Mouse (Mus musculus) limb, embryonic 10.5 days (tissue): ENCODE measurements around the gene Mfsd4b1. TPM values are rescaled to one million over a fixed set of nuclear protein-coding genes. Genes with fewer than 3 reads are reported as not detected.
"Not testable (repeated sequence)": the region's sequence is repeated elsewhere in the genome, so short reads cannot be mapped to it uniquely, and the experiment has no call there.

Experiments used
- DNase-seq: peaks from one replicate; pipeline ENCODE4 v3.0.0-alpha.2; 2017; ENCODE audit warnings: low spot score
- H3K27ac ChIP-seq: fragments of 300-500 bp; sonication (generic); 2 replicates; pipeline ENCODE4 v1.5.1; 2016; ENCODE audit warnings: mild to moderate bottlenecking
- H3K27me3 ChIP-seq: fragments of 300-500 bp; sonication (generic); 2 replicates; pipeline ENCODE4 v1.6.1; 2016; ENCODE audit warnings: low read depth, mild to moderate bottlenecking; ENCODE audit not compliant: poor library complexity, severe bottlenecking
- H3K36me3 ChIP-seq: fragments of 300-500 bp; sonication (generic); 2 replicates; pipeline ENCODE4 v1.6.1; 2016; ENCODE audit warnings: mild to moderate bottlenecking, moderate library complexity
- H3K4me1 ChIP-seq: fragments of 300-500 bp; sonication (generic); 2 replicates; pipeline ENCODE4 v1.6.1; 2016
- H3K4me3 ChIP-seq: fragments of 300-500 bp; sonication (generic); 2 replicates; pipeline ENCODE4 v1.5.1; 2016; ENCODE audit warnings: mild to moderate bottlenecking, moderate library complexity
- H3K9me3 ChIP-seq: fragments of 300-500 bp; sonication (generic); replicated peaks from 2 replicates; pipeline ENCODE4 v1.6.1; 2016; ENCODE audit warnings: mild to moderate bottlenecking
- WGBS: fragments of 180-500 bp; shearing (Covaris S2); methylation state at CpG from one replicate; pipeline ENCODE4 v1.1.7; 2016; 5-methylcytosine and 5-hydroxymethylcytosine counted together
- polyA plus RNA-seq: library from polyadenylated mRNA; unstranded; fragments of >200 nt; fragmentation: Nextera tagmentation; extraction: Ambion mirVana; gene quantifications from 2 replicates; pipeline ENCODE4 v1.2.1, GENCODE M21; 2016

Gene Mfsd4b1
- polyA plus RNA-seq, 1 experiment from 2014 or later, result not detected

DNA sequence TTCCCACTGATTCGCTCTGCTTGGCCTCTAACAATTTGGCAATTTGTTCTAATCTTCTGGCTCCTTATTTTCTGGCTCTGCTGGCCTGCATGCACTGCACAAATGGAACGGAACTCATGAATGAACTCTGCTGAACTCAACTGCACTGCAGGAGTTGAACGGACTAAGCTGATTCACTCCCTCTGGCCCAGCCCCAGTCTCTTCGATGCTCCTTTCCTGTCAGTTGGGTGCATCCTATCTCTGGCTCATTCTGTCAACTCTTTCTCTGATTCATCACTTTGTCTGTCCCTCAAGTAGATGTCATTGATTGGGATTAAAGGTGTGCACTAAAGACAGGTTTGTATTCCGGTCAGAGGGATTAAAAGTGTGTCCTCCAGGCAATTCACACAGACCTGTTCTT is 1.5 kb upstream of the Mfsd4b1 start:
- H3K4me3 ChIP-seq, result no peak overlapping the region
- no peaks in the 10 kb centered on the region for H3K9me3 ChIP-seq
- H3K36me3 ChIP-seq, result no peaks in the 10 kb centered on the region
- 93% methylated on average over 5 of the region's 5 CpGs for WGBS
- peaks cover 16% of the 10 kb centered on the region for H3K4me1 ChIP-seq
- no peak overlapping the region for H3K27ac ChIP-seq
- H3K27me3 ChIP-seq, result peaks cover 18% of the 10 kb centered on the region
- DNase-seq, result no peak

DNA sequence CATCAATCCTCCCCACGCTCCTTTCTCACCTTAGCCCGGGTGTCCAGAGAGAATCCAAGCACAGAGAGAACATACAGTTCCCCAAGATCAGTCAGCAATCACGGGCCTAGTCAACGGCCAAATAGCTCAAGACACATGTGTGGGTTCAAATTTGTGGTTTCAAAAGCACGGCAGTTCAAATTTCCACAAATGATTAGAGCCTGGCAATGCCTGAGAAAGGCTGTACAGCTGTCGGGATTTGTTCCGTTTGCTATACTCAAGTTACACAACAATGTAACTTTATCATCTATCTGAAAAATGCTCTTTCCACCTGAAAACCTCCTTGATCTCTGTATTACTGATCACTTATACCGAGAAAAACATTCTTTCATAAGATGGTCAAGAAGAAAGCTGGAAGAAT is 492 bp upstream of the Mfsd4b1 start:
- peaks cover 20% of the 10 kb centered on the region for H3K4me1 ChIP-seq
- H3K9me3 ChIP-seq, result no peaks in the 10 kb centered on the region
- peak overlapping the region; percentile 67 for H3K4me3 ChIP-seq
- H3K27me3 ChIP-seq, result peaks cover 18% of the 10 kb centered on the region
- no peaks in the 10 kb centered on the region for H3K36me3 ChIP-seq
- peak overlapping the region; percentile 87 for H3K27ac ChIP-seq
- WGBS, result 72% methylated on average over 8 of the region's 8 CpGs
- DNase-seq, result no peak

DNA sequence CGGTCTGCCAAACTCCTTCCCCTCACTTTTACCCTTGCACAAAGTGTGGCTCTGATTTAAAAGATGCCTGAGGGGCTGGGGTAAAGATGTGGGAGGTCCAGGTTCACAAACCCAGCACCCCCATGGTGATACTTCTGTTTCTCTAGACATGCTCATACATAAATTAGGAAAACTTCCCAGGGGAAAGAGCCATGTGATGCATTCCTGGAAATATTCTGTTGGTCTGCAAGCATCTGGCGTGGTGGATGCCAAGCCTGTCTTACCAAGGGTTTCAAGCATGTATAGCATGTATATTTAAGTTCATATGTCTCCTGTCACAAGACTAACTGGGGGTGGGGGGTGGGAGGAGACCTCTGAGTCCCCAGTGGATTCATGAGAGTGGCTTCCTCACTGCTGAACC is 4.7 kb downstream of the Mfsd4b1 start:
- peaks cover 14% of the 10 kb centered on the region for H3K27me3 ChIP-seq
- 67% methylated on average over 2 of the region's 2 CpGs for WGBS
- peaks cover 24% of the 10 kb centered on the region for H3K4me1 ChIP-seq
- H3K27ac ChIP-seq, result no peak overlapping the region
- H3K9me3 ChIP-seq, result no peaks in the 10 kb centered on the region
- no peaks in the 10 kb centered on the region for H3K36me3 ChIP-seq
- DNase-seq, result no peak
- no peak overlapping the region for H3K4me3 ChIP-seq

DNA sequence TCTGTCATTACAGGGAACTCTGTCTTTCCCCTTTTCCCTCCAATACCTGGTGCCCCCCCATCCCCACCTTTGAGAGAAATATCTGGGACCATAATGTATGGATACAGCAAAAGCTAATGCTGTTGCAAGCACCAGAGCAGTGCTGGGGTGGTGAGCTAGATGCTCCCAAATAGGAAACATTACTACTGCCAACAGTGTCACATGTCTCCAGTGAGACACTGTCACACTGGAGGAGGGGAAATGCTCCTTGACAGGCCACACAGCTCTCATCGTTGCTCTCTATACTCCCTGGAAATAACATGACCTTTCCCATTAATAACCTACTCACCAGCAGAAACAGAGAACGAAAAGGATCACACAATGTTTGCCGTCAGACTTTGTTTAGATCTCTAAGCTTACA is 5.6 kb downstream of the Mfsd4b1 start:
- 71% methylated on average over 3 of the region's 3 CpGs for WGBS
- Histone ChIP-seq H3K27ac (no peak overlapping the region), H3K27me3 (peaks cover 14% of the 10 kb centered on the region), H3K9me3 (no peaks in the 10 kb centered on the region), H3K4me3 (no peak overlapping the region), H3K36me3 (no peaks in the 10 kb centered on the region), H3K4me1 (peaks cover 15% of the 10 kb centered on the region)
- no peak for DNase-seq

DNA sequence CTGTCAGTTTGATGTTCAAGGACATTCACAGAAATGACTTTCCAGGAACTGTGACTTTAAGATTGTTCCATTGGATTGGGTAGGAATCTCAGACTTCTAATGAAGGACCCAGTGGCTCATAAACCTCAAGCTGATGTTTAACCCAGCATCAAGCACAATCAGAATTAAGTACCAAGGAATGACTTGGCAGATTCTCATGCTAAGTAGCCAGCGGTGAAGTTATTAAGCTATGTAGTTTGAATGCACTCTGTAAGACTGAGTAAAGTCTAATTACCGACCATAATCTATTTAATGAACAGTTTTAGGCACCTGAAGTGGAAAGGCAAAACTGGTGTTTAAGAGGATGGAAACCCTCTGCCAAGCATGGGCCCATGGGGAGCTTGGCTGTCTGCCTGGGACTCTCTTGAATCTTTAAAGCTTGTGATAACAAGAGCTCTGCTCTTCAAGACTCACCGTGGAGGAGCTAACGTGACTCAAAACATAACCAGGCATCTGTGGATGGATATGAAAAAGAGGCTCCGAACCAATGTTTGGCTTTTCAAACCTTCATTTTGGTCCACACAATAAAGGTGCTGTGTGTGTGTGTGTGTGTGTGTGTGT is 6.7 kb downstream of the Mfsd4b1 start:
- Histone ChIP-seq H3K4me3 (no peak overlapping the region), H3K27ac (no peak overlapping the region), H3K36me3 (no peaks in the 10 kb centered on the region), H3K27me3 (peaks cover 5% of the 10 kb centered on the region), H3K9me3 (no peaks in the 10 kb centered on the region), H3K4me1 (peaks cover 10% of the 10 kb centered on the region; the same call in 1 of the 2 replicates)
- WGBS, result 93% methylated on average over 5 of the region's 5 CpGs
- no peak for DNase-seq

DNA sequence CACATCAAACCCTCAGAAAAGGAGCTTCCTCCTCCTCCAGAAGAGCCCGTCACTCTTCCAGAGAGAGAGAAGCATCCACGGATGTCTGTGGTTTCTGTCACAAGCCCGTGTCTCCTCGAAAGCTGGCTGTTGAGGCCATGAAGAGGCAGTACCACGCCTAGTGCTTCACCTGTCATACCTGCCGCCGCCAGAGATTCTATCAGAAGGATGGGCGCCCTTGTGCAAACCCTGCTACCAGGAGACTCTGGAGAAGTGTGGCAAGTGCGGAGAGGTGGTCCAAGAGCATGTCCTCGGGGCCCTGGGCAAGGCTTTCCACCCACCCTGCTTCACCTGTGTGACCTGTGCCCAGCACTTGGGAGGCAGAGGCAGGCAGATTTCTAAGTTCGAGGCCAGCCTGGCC is 15.5 kb downstream of the Mfsd4b1 start:
- Histone ChIP-seq H3K9me3 (no peaks in the 10 kb centered on the region), H3K4me1 (peaks cover 14% of the 10 kb centered on the region), H3K36me3 (no peaks in the 10 kb centered on the region), H3K4me3 (no peak overlapping the region), H3K27me3 (no peaks in the 10 kb centered on the region), H3K27ac (no peak overlapping the region)
- DNase-seq, result no peak
- WGBS, result 87% methylated on average over 11 of the region's 11 CpGs

DNA sequence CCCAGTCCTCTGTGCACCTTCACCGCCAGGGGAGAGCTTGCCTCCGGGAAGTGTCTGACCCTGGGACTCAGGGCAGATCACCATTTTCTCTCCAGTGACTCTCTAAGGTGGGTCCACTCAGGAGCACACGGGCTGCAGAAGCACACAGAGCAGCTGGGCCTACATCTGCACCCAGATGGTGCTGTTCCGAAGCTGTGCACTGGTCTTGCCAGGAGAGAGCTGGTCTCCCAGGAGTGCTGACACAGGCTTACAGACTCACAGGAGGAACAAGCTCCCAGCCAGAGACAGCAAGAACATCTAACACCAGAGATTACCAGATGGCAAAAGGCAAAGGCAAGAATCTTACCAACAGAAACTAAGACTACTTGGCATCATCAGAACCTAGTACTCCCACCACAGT is 16.2 kb downstream of the Mfsd4b1 start:
- H3K27me3 ChIP-seq, H3K4me3 ChIP-seq, H3K27ac ChIP-seq, H3K36me3 ChIP-seq, DNase-seq, H3K9me3 ChIP-seq: not testable (repeated sequence)
- peaks cover 15% of the 10 kb centered on the region for H3K4me1 ChIP-seq
- 87% methylated on average over 4 of the region's 4 CpGs for WGBS

DNA sequence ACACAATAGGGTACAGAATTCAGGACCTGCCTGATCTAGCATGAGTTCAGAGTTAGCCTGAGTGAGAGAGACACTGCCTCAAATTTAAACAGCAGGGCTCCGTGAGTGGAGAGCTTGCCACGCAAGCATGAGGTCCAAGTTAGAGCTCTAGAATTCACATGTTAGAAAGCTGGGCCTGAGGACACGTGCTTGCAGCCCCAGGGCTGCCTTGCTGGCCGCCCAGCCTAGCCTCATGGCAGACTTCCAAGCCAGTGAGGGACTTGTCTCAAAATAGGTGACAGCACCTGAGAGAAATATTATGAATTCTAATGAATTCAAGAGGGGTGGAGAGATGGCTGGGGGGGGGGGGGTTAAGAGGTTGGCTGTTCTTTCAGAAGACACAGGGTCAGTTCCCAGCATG is 17.1 kb downstream of the Mfsd4b1 start:
- WGBS, result 87% methylated on average over 4 of the region's 4 CpGs
- no peak for DNase-seq
- Histone ChIP-seq H3K9me3 (no peaks in the 10 kb centered on the region), H3K27me3 (no peaks in the 10 kb centered on the region), H3K27ac (no peak overlapping the region), H3K4me1 (peaks cover 15% of the 10 kb centered on the region), H3K36me3 (no peaks in the 10 kb centered on the region), H3K4me3 (no peak overlapping the region)

DNA sequence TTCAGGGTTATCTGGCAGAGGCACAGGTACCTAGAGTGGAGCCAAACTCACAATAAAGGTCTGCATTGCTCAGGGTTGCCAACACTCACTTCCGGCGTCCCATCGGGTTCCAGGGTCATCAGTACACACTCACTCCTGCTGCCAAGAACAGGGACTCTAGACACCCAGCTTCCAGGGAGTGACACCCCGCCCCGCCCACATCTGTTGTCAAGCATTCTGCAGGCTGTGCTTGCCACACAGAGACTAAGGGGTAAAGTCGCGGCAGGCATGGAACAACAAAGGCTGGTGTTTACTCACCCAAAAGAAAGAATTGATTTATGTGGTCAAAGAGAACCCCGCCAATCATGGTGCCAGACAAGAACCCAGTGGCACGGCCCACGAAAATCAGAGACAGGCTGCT is 18.1 kb downstream of the Mfsd4b1 start:
- DNase-seq, result no peak
- H3K4me3 ChIP-seq, result no peak overlapping the region

DNA sequence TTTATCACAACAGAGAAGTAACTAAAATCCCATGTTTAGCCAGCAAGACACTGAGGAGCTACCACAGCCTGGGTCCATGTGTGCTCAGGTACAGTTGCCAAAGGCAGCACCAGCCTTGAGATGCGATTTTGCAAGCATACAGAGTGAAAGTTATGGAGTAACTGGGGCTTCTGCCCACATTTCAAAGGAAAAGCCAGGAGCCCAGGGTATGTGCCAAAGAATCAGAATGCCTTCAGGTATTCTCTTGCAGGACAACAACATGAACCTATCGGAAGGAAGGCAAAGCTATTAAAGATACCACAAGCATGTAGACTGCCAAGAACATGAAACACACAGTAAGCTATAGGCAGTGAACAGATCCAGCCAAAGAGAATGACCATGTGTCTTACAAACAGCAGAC is 24.3 kb downstream of the Mfsd4b1 start:
- DNase-seq, result no peak
- no peak overlapping the region for H3K4me3 ChIP-seq
- 91% methylated on average over 2 of the region's 2 CpGs for WGBS

More for the DNA sequence above, 18.1 kb downstream of the Mfsd4b1 start:
- H3K9me3 ChIP-seq, result no peaks in the 10 kb centered on the region
- WGBS, result 84% methylated on average over 10 of the region's 10 CpGs
- H3K36me3 ChIP-seq, result no peaks in the 10 kb centered on the region
- no peaks in the 10 kb centered on the region for H3K27me3 ChIP-seq
- H3K4me1 ChIP-seq, result peaks cover 15% of the 10 kb centered on the region
- H3K27ac ChIP-seq, result no peak overlapping the region

DNA sequence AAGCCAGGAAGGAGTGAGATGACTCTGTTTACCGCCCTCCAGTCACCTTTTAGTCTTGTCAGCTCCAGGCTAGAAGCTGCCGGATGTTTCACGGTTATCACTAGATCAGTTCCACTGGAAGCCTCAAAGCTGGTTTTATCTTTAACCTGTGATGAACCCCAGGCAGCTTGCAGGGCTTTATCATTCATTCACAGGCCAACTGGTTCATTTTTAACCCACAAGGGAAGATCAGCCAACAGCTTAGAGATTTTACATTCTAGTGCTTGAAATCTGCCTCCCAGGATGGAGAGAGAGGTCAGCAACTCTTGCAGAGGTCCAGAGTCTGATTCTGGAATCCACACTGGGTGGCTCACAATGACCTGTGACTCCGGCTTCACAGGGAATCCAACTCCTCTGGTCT is 33.9 kb downstream of the Mfsd4b1 start:
- no peaks in the 10 kb centered on the region for H3K27me3 ChIP-seq
- no peaks in the 10 kb centered on the region for H3K9me3 ChIP-seq
- WGBS, result 75% methylated on average over 4 of the region's 4 CpGs

More for the DNA sequence above, 24.3 kb downstream of the Mfsd4b1 start:
- Histone ChIP-seq H3K9me3 (no peaks in the 10 kb centered on the region), H3K4me1 (peaks cover 13% of the 10 kb centered on the region), H3K36me3 (no peaks in the 10 kb centered on the region), H3K27me3 (no peaks in the 10 kb centered on the region), H3K27ac (no peak overlapping the region)

DNA sequence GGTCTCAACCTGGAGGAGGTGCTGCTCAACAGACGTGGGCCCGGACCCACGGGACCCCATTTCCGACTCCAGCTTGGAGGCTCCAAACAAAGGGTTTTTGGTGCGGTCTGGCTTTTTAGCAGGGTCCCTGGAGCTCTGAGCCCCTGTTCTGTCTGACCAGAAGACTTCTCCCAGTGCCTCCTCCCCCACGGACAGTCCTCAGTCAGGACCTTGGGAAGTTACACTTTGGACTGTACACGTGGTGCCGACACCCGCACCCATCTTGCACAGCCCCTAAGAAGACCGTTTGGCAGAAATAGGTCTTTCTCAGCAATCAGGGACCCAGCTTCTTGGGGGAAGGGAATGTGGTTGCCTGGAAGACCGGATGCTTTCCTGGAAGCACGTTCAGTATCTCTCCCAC is 38.6 kb downstream of the Mfsd4b1 start, which contains the start of gene Mfsd4b5:
Gene Mfsd4b5, minus strand, starts transcription at position 181 of the 400 bp plus-strand sequence.
- Histone ChIP-seq H3K27me3 (no peaks in the 10 kb centered on the region), H3K36me3 (no peaks in the 10 kb centered on the region)
- WGBS, result 88% methylated on average over 12 of the region's 12 CpGs

More for the DNA sequence above, 33.9 kb downstream of the Mfsd4b1 start:
- H3K4me1 ChIP-seq, result no peaks in the 10 kb centered on the region
- no peak overlapping the region for H3K4me3 ChIP-seq
- no peaks in the 10 kb centered on the region for H3K36me3 ChIP-seq
- no peak overlapping the region for H3K27ac ChIP-seq
- no peak for DNase-seq

DNA sequence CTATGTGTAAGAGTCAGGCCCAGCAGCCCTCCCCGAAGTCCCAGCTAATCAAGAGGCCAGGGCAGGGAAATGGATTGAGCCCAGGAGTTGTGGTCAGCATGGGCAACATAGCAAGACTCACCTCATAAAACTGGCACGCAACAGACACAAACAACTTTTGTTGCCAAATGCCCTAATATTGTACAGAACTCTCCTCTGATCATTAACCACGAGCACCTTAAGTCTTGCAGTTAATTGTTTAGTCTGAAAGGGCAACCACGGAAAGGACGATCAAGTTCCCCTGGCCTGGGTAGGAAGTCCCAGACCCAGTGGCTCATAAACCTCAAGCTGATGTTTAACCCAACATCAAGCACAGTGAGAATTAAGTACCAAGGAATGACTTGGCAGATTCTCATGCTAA is 42.5 kb downstream of the Mfsd4b1 start:
- H3K27me3 ChIP-seq, result no peaks in the 10 kb centered on the region
- no peak overlapping the region for H3K27ac ChIP-seq
- H3K36me3 ChIP-seq, result no peaks in the 10 kb centered on the region
- WGBS, result 70% methylated on average over 5 of the region's 5 CpGs
- peaks cover 4% of the 10 kb centered on the region; the same call in 1 of the 2 replicates for H3K9me3 ChIP-seq
- H3K4me1 ChIP-seq, result no peaks in the 10 kb centered on the region
- H3K4me3 ChIP-seq, result no peak overlapping the region
- no peak for DNase-seq

More for the DNA sequence above, 38.6 kb downstream of the Mfsd4b1 start, which contains the start of gene Mfsd4b5:
- Histone ChIP-seq H3K9me3 (no peaks in the 10 kb centered on the region), H3K4me3 (no peak within 1 kb of the TSS), H3K27ac (no peak within 1 kb of the TSS), H3K4me1 (no peaks in the 10 kb centered on the region)
- no peak for DNase-seq

DNA sequence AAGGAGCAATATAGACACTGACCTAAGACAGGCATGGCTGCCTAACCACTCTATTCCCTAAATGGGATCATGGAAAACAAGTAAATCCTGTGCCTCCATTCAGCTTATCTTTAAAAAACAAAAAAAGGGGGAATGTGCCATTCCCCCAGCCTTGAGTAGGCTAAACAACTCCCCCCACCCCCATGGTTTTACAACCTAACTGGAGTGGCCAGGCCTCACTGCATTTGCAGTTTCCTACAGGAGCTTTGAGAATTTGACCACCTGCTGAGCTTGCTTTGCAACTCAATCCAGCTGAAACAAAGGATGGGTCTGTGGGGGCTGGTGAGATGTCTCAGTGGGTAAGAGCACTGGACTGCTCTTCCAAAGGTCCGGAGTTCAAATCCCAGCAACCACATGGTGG is 46.8 kb downstream of the Mfsd4b1 start:
- no peak overlapping the region for H3K27ac ChIP-seq
- H3K9me3 ChIP-seq, result peaks cover 4% of the 10 kb centered on the region; the same call in 1 of the 2 replicates
- 100% methylated on average over 1 of the region's 1 CpGs for WGBS
- no peaks in the 10 kb centered on the region for H3K27me3 ChIP-seq
- no peaks in the 10 kb centered on the region for H3K36me3 ChIP-seq
- H3K4me3 ChIP-seq, result no peak overlapping the region
- no peaks in the 10 kb centered on the region for H3K4me1 ChIP-seq
- DNase-seq, result no peak
